Comparison of ENCODE assay signal across 8 mouse cellular contexts in genomic region chr7:80386235-80386930, GRCm38 (mm10). TPM values are rescaled to one million over a fixed set of nuclear protein-coding genes. Genes with fewer than 3 reads are reported as not detected.
DNase-seq lines count a peak whose midpoint lies in the region; ATAC-seq and TF ChIP-seq lines count a peak whose summit lies in the region.

No protein-coding gene starts in this region.

- H3K9ac ChIP-seq in MEL (ENCODE audit: control insufficient read depth, low read depth, low read length, poor library complexity, severe bottlenecking), result peak overlapping the region; percentile 71
- H3K9ac ChIP-seq in forebrain, postnatal 0 days, result no peak overlapping the region

- peak overlapping the region; percentile 20 to 45 for H3K4me3 ChIP-seq in MEL (ENCODE audit: control insufficient read depth in 1 of 2, insufficient read depth in 1 of 2, low read depth in 2 of 2, low read length in 2 of 2)
- no peak overlapping the region for H3K4me3 ChIP-seq in cerebellum, adult 2 months (replicated peaks; ENCODE audit: insufficient read depth, low read depth, low read length)
- no peak overlapping the region for H3K4me3 ChIP-seq in forebrain, postnatal 0 days (ENCODE audit: low read depth, low read length)

- TF ChIP-seq RAD21 in MEL (IDR thresholded peaks at IDR 0.05; ENCODE audit: low read depth, low read length), result peak; percentile 100

- H3K27ac ChIP-seq in MEL (ENCODE audit: control insufficient read depth, low read depth, low read length), result no peak overlapping the region
- no peak overlapping the region for H3K27ac ChIP-seq in cerebellum, adult 2 months (ENCODE audit: insufficient read depth, low read length)
- H3K27ac ChIP-seq in forebrain, postnatal 0 days (ENCODE audit: low read depth, low read length), result no peak overlapping the region

- no peak for TF ChIP-seq EP300 in MEL (IDR thresholded peaks at IDR 0.05; ENCODE audit: low read depth in 1 of 2, low read length in 2 of 2)

- H3K4me2 ChIP-seq in forebrain, postnatal 0 days (ENCODE audit: low read depth), result no peak overlapping the region

- no peak for TF ChIP-seq POLR2A in MEL (IDR thresholded peaks at IDR 0.05; ENCODE audit: control insufficient read depth in 1 of 2, insufficient read depth in 1 of 2, low read depth in 1 of 2, low read length in 2 of 2, poor library complexity in 1 of 2)
- no peak for TF ChIP-seq POLR2A in cerebellum, adult 2 months (IDR thresholded peaks at IDR 0.05; ENCODE audit: borderline replicate concordance, insufficient read depth, low read length)

- WGBS in cerebellum, adult 2 months, result 46% methylated on average over 18 of the region's 18 CpGs
- WGBS in forebrain, postnatal 0 days, result 39% methylated on average over 18 of the region's 18 CpGs

- peaks cover 2 to 8% of the 10 kb centered on the region in 2 experiments; a peak in 2 of 4 replicates for H3K4me1 ChIP-seq in MEL (ENCODE audit: control insufficient read depth in 1 of 2, insufficient read depth in 2 of 2, low read length in 2 of 2)
- H3K4me1 ChIP-seq in cerebellum, adult 2 months (ENCODE audit: control insufficient read depth, insufficient read depth, low read length), result peaks cover 5% of the 10 kb centered on the region
- H3K4me1 ChIP-seq in forebrain, postnatal 0 days (ENCODE audit: insufficient read depth), result no peaks in the 10 kb centered on the region

- DNase-seq in MEL (ENCODE audit: low read depth, low spot score), result peak; percentile 91
- DNase-seq in cerebellum, adult 2 months, result peak; percentile 76 to 88
- peak; percentile 92 for DNase-seq in forebrain, postnatal 0 days
- peak; percentile 96 for DNase-seq in heart, postnatal 4 days
- DNase-seq in layer of hippocampus, adult 8-10 months (ENCODE audit: low spot score in 2 of 2), result peak; percentile 72 to 90
- DNase-seq in lung, postnatal 10 days, result peak; percentile 95
- DNase-seq in ovary, postnatal 36 days (ENCODE audit: low spot score), result peak; percentile 86
- peak; percentile 90 for DNase-seq in thymus, postnatal 14 days

- peak; percentile 89 for ATAC-seq in forebrain, postnatal 0 days

- H3K9me3 ChIP-seq in MEL (replicated peaks; ENCODE audit: insufficient read depth, low read length), result no peaks in the 10 kb centered on the region
- no peaks in the 10 kb centered on the region for H3K9me3 ChIP-seq in forebrain, postnatal 0 days (ENCODE audit: low read length)

- peak; percentile 91 to 99 (median 96) for TF ChIP-seq CTCF in MEL (IDR thresholded peaks at IDR 0.05 in 2 of 3, conservative IDR thresholded peaks at IDR 0.05 in 1 of 3; ENCODE audit: control insufficient read depth in 1 of 3, insufficient read depth in 1 of 3, low read depth in 2 of 3, low read length in 3 of 3, poor library complexity in 1 of 3, severe bottlenecking in 1 of 3)
- peak; percentile 98 for TF ChIP-seq CTCF in cerebellum, adult 2 months (IDR thresholded peaks at IDR 0.05; ENCODE audit: borderline replicate concordance, insufficient read depth, low read depth, low read length)
- peak; percentile 98 for TF ChIP-seq CTCF in forebrain, postnatal 0 days (IDR thresholded peaks at IDR 0.05; ENCODE audit: low read depth)

- H3K79me2 ChIP-seq in MEL (ENCODE audit: control insufficient read depth, insufficient read depth, low read length, poor library complexity), result no peaks in the 10 kb centered on the region

- H3K36me3 ChIP-seq in MEL (ENCODE audit: control insufficient read depth in 1 of 2, insufficient read depth in 2 of 2, low read length in 2 of 2), result no peaks in the 10 kb centered on the region
- peaks cover 16% of the 10 kb centered on the region for H3K36me3 ChIP-seq in forebrain, postnatal 0 days (ENCODE audit: insufficient read depth)

- H3K27me3 ChIP-seq in MEL (ENCODE audit: control insufficient read depth in 1 of 2, insufficient read depth in 2 of 2, low read length in 2 of 2), result no peaks in the 10 kb centered on the region
- no peaks in the 10 kb centered on the region for H3K27me3 ChIP-seq in cerebellum, adult 2 months (ENCODE audit: control insufficient read depth, insufficient read depth, low read length)
- H3K27me3 ChIP-seq in forebrain, postnatal 0 days (ENCODE audit: insufficient read depth, low read length), result peaks cover 9% of the 10 kb centered on the region; the same call in 1 of the 2 replicates

TF ChIP-seq in MEL, 35 proteins besides CTCF, POLR2A, EP300 and RAD21 (continues in another document):
- TF ChIP-seq TBP (IDR thresholded peaks at IDR 0.05; ENCODE audit: low read depth, low read length), result no peak
- no peak for TF ChIP-seq TAL1 (IDR thresholded peaks at IDR 0.05; ENCODE audit: low read length)
- TF ChIP-seq E2F4 (IDR thresholded peaks at IDR 0.05; ENCODE audit: borderline replicate concordance, low read depth, low read length), result no peak
- TF ChIP-seq USF1 (IDR thresholded peaks at IDR 0.05; ENCODE audit: low read depth, low read length), result no peak
- TF ChIP-seq MYC (IDR thresholded peaks at IDR 0.05; ENCODE audit: low read depth, low read length), result no peak
- TF ChIP-seq HCFC1 (IDR thresholded peaks at IDR 0.05; ENCODE audit: low read depth, low read length), result no peak
- TF ChIP-seq ETS1 (IDR thresholded peaks at IDR 0.05; ENCODE audit: low read depth, low read length), result no peak
- TF ChIP-seq ELF1 (IDR thresholded peaks at IDR 0.05; ENCODE audit: low read depth, low read length), result 0 out of 2 replicates have a peak, but pooled peaks have one; percentile 22
- no peak for TF ChIP-seq ZMIZ1 (IDR thresholded peaks at IDR 0.05; ENCODE audit: low read depth, low read length)
- TF ChIP-seq MAX (IDR thresholded peaks at IDR 0.05; ENCODE audit: low read length), result no peak
- no peak for TF ChIP-seq ZKSCAN1 (IDR thresholded peaks at IDR 0.05; ENCODE audit: low read depth, low read length)
- TF ChIP-seq USF2 (IDR thresholded peaks at IDR 0.05; ENCODE audit: borderline replicate concordance in 1 of 2, insufficient read depth in 1 of 2, low read depth in 1 of 2, low read length in 2 of 2), result no peak
- no peak for TF ChIP-seq CHD2 (IDR thresholded peaks at IDR 0.05; ENCODE audit: low read length)
- peak; percentile 97 for TF ChIP-seq SMC3 (IDR thresholded peaks at IDR 0.05; ENCODE audit: low read depth, low read length)
- TF ChIP-seq SIN3A (IDR thresholded peaks at IDR 0.05; ENCODE audit: low read length), result peak; percentile 84
- TF ChIP-seq GATA1 (IDR thresholded peaks at IDR 0.05; ENCODE audit: low read depth, low read length), result no peak
- TF ChIP-seq NELFE (IDR thresholded peaks at IDR 0.05; ENCODE audit: low read depth, low read length), result no peak
- no peak for TF ChIP-seq RCOR1 (IDR thresholded peaks at IDR 0.05; ENCODE audit: low read depth, low read length)
- TF ChIP-seq MYB (IDR thresholded peaks at IDR 0.05; ENCODE audit: low read depth, low read length), result no peak
- peak; percentile 47 for TF ChIP-seq ZNF384 (IDR thresholded peaks at IDR 0.05; ENCODE audit: low read depth, low read length)

RNA-seq across cellular contexts. Expression of gene Fes, which starts 1.4 kb away (rescaled TPM):
- total RNA-seq in MEL (2012; rRNA removed), result 1.3 and 2.7 TPM in 2 replicates
- 1 to 10 TPM in 1 of 2 experiments, not detected in 1; 6.6 TPM for polyA plus RNA-seq in MEL (2012; ENCODE audit: insufficient read depth in 1 of 2, insufficient read length in 2 of 2, low read depth in 1 of 2, low replicate concordance in 2 of 2, missing spikeins in 1 of 2)
- 4.2 and 4.9 TPM in 2 replicates for polyA plus RNA-seq in cerebellum, adult 2 months (2012; rRNA removed)
- total RNA-seq in forebrain, postnatal 0 days (2014; rRNA removed), result 4.5 and 6.4 TPM in 2 replicates
- polyA plus RNA-seq in forebrain, postnatal 0 days (2015; fragmentation: Nextera tagmentation; extraction: Ambion mirVana), result 2.5 and 2.8 TPM in 2 replicates
- 10 to 100 TPM; 16.4 to 21.5 TPM for total RNA-seq in heart, postnatal 4 days (2021)
- 10 to 100 TPM in 2 of 4 experiments, 1 to 10 TPM in 2; 7.0 to 20.0 (median 14.1) TPM for total RNA-seq in layer of hippocampus, adult 8-10 months (2022)

RNA-seq across cellular contexts. Expression of gene Man2a2, which starts 15.2 kb away (rescaled TPM):
- total RNA-seq in MEL (2012; rRNA removed), result 17.4 and 19.2 TPM in 2 replicates
- polyA plus RNA-seq in MEL (2012; ENCODE audit: insufficient read depth in 1 of 2, insufficient read length in 2 of 2, low read depth in 1 of 2, low replicate concordance in 2 of 2, missing spikeins in 1 of 2), result 10 to 100 TPM in 1 of 2 experiments, not detected in 1; 38.6 TPM
- 167 and 188 TPM in 2 replicates for polyA plus RNA-seq in cerebellum, adult 2 months (2012; rRNA removed)
- total RNA-seq in forebrain, postnatal 0 days (2014; rRNA removed), result 49.4 and 54.8 TPM in 2 replicates
- polyA plus RNA-seq in forebrain, postnatal 0 days (2015; fragmentation: Nextera tagmentation; extraction: Ambion mirVana), result 6.5 and 12.0 TPM in 2 replicates
- total RNA-seq in heart, postnatal 4 days (2021), result 10 to 100 TPM; 65.0 to 65.6 TPM
- 100 to 1,000 TPM; 161 to 192 (median 173) TPM for total RNA-seq in layer of hippocampus, adult 8-10 months (2022)

RNA-seq across cellular contexts. Expression of gene Furin, which starts 18.9 kb away (rescaled TPM):
- 11.6 and 13.7 TPM in 2 replicates for total RNA-seq in MEL (2012; rRNA removed)
- polyA plus RNA-seq in MEL (2012; ENCODE audit: insufficient read depth in 1 of 2, insufficient read length in 2 of 2, low read depth in 1 of 2, low replicate concordance in 2 of 2, missing spikeins in 1 of 2), result 10 to 100 TPM in 1 of 2 experiments, not detected in 1; 32.3 TPM
- polyA plus RNA-seq in cerebellum, adult 2 months (2012; rRNA removed), result 34.4 and 37.3 TPM in 2 replicates
- 16.9 and 21.8 TPM in 2 replicates for total RNA-seq in forebrain, postnatal 0 days (2014; rRNA removed)
- 6.8 and 7.7 TPM in 2 replicates for polyA plus RNA-seq in forebrain, postnatal 0 days (2015; fragmentation: Nextera tagmentation; extraction: Ambion mirVana)
- total RNA-seq in heart, postnatal 4 days (2021), result 100 to 1,000 TPM; 104 to 113 TPM
- 10 to 100 TPM; 36.1 to 43.8 (median 39.7) TPM for total RNA-seq in layer of hippocampus, adult 8-10 months (2022)

RNA-seq across cellular contexts. Expression of gene Hddc3, which starts 43.5 kb away (rescaled TPM):
- total RNA-seq in MEL (2012; rRNA removed), result 47.6 and 58.1 TPM in 2 replicates
- polyA plus RNA-seq in MEL (2012; ENCODE audit: insufficient read depth in 1 of 2, insufficient read length in 2 of 2, low read depth in 1 of 2, low replicate concordance in 2 of 2, missing spikeins in 1 of 2), result 10 to 100 TPM in 1 of 2 experiments, not detected in 1; 47.1 TPM
- 57.7 and 61.0 TPM in 2 replicates for polyA plus RNA-seq in cerebellum, adult 2 months (2012; rRNA removed)
- total RNA-seq in forebrain, postnatal 0 days (2014; rRNA removed), result 33.2 and 44.4 TPM in 2 replicates
- 14.6 and 16.7 TPM in 2 replicates for polyA plus RNA-seq in forebrain, postnatal 0 days (2015; fragmentation: Nextera tagmentation; extraction: Ambion mirVana)
- 10 to 100 TPM; 40.9 to 42.1 TPM for total RNA-seq in heart, postnatal 4 days (2021)
- 10 to 100 TPM; 37.7 to 55.7 (median 49.0) TPM for total RNA-seq in layer of hippocampus, adult 8-10 months (2022)

RNA-seq across cellular contexts. Expression of gene Unc45a, which starts 45.6 kb away (rescaled TPM):
- total RNA-seq in MEL (2012; rRNA removed), result 20.3 and 28.2 TPM in 2 replicates
- 10 to 100 TPM in 1 of 2 experiments, not detected in 1; 26.1 TPM for polyA plus RNA-seq in MEL (2012; ENCODE audit: insufficient read depth in 1 of 2, insufficient read length in 2 of 2, low read depth in 1 of 2, low replicate concordance in 2 of 2, missing spikeins in 1 of 2)
- 81.8 and 97.8 TPM in 2 replicates for polyA plus RNA-seq in cerebellum, adult 2 months (2012; rRNA removed)
- 49.2 and 69.4 TPM in 2 replicates for total RNA-seq in forebrain, postnatal 0 days (2014; rRNA removed)
- 35.2 and 50.1 TPM in 2 replicates for polyA plus RNA-seq in forebrain, postnatal 0 days (2015; fragmentation: Nextera tagmentation; extraction: Ambion mirVana)
- 10 to 100 TPM; 22.9 to 24.9 TPM for total RNA-seq in heart, postnatal 4 days (2021)
- total RNA-seq in layer of hippocampus, adult 8-10 months (2022), result 10 to 100 TPM; 35.5 to 47.2 (median 40.6) TPM

Comparison
In these comparisons a context has a peak if more than half of its experiments do, and no peak if none do; other contexts are left out.
1. H3K4me3 ChIP-seq: peak in MEL (2 of 2); none in cerebellum, adult 2 months (single experiment) and forebrain, postnatal 0 days (single experiment).
2. Peak in every context shown above with its lines, with median percentiles within 50 percentile points of each other: DNase-seq and CTCF ChIP-seq.